Mouse (Mus musculus): ENCODE results near the gene Irf3. TPM values are rescaled to one million over a fixed set of nuclear protein-coding genes. Genes with fewer than 3 reads are reported as not detected.

Gene Irf3
- total RNA-seq, 1 experiment: 45.9 TPM

DNA sequence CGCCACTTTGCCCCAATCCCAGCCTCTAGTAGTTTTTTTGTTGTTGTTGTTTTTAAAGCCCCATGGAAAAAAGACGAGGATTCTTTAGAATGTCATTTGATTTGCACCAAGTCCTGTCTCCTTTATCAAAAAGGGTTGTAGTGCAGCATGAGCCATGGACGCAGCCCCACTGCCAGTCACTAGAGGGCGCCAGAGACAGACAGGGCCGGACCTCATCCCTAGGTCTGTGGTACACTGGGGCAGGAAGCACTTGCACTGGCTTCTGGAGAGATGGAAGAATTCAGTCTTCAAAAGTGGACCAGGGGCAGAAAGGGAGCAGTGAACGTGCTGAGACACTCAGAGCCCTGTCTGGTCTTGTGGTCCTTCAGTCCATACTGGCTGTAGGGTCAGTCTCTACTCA lies 14.4 kb upstream of the Irf3 start:
- no peak for TF ChIP-seq HCFC1 (IDR thresholded peaks at IDR 0.05; ENCODE audit: borderline replicate concordance, insufficient read depth, low read length)
- TF ChIP-seq ZNF384 (IDR thresholded peaks at IDR 0.05; ENCODE audit: low read depth, low read length): no peak
- no peak for TF ChIP-seq MAFK (IDR thresholded peaks at IDR 0.05; ENCODE audit: insufficient read depth, low read depth, low read length)
- TF ChIP-seq ZC3H11A (IDR thresholded peaks at IDR 0.05; ENCODE audit: borderline replicate concordance, low read depth, low read length): peak; percentile 5; the same call in 1 of the 2 replicates
- Histone ChIP-seq H3K27ac (ENCODE audit: insufficient read depth, low read depth, low read length, poor library complexity, severe bottlenecking) (no peak overlapping the region), H3K4me3 (ENCODE audit: insufficient read depth in 1 of 2, low read depth in 1 of 2, low read length in 2 of 2, poor library complexity in 1 of 2, severe bottlenecking in 1 of 2) (no peak overlapping the region), H3K4me1 (ENCODE audit: control insufficient read depth in 2 of 2, insufficient read depth in 2 of 2, low read length in 2 of 2, poor library complexity in 1 of 2) (peaks cover 2 to 14% of the 10 kb centered on the region in 2 experiments; a peak in 2 of 4 replicates), H3K9me3 (ENCODE audit: control insufficient read depth, insufficient read depth, low read depth, low read length) (no peaks in the 10 kb centered on the region), H3K36me3 (ENCODE audit: control insufficient read depth, insufficient read depth, low read length, poor library complexity, severe bottlenecking) (peaks cover 47% of the 10 kb centered on the region), H3K9ac (ENCODE audit: insufficient read depth, low read depth, low read length, poor library complexity, severe bottlenecking) (peak overlapping the region; percentile 34; the same call in 1 of the 2 replicates)
- in situ Hi-C loops (cut with MboI; ENCODE audit: low sequenced_read_pairs in 2 of 2, unreplicated experiment in 2 of 2): no loop called here
- DNase-seq (ENCODE audit: low read depth, low spot score): no peak

DNA sequence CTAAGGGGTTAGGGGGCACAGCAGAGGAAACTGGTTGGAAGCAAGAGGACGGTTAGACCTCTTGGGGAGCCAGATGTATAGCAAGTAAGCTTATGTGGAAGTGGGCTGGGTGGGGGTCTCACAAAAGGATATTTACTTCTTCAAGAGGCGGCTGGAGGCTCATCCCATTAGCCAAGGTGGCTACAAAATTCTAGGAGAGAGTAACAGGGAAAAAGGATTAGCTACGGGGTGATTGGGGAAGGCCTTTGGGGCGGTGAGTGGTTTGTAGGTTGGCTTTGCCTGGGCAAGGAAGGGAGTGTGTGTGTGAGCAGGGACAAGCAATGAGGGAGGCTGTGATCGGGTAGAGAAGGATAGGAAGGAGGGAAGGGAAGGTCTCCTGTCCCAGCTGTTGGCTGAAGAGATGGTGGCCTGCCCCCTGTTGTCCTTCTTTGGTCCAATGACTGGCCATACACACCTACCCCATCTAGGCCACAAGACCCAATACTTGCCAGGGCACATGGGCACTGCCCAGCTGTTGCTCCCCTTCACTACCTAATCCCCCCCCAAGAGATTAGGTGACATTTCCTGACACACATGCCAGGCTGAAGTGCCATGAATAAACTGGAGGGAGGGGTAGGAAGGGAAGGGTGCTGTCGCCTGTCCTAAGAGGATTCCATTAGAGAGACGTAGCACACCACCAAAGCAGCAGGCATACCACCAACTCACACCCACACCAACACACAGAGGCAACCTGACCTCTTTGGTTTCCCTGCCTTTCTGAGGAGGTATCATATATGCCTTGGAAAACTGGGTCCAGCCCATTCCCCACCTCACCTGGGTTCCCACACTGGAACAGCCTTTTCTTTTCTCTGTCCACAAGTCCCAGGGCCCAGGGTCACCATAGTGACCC lies 13.3 kb upstream of the Irf3 start:
- no peak for TF ChIP-seq HCFC1 (IDR thresholded peaks at IDR 0.05; ENCODE audit: borderline replicate concordance, insufficient read depth, low read length)
- no peak for TF ChIP-seq ZC3H11A (IDR thresholded peaks at IDR 0.05; ENCODE audit: borderline replicate concordance, low read depth, low read length)
- no peak for TF ChIP-seq CHD2 (IDR thresholded peaks at IDR 0.05; ENCODE audit: low read depth, low read length)
- TF ChIP-seq ZNF384 (IDR thresholded peaks at IDR 0.05; ENCODE audit: low read depth, low read length): no peak
- TF ChIP-seq MAFK (IDR thresholded peaks at IDR 0.05; ENCODE audit: insufficient read depth, low read depth, low read length): no peak
- Histone ChIP-seq H3K36me3 (ENCODE audit: control insufficient read depth, insufficient read depth, low read length, poor library complexity, severe bottlenecking) (peaks cover 41% of the 10 kb centered on the region), H3K4me1 (ENCODE audit: control insufficient read depth in 2 of 2, insufficient read depth in 2 of 2, low read length in 2 of 2, poor library complexity in 1 of 2) (peaks cover 3 to 14% of the 10 kb centered on the region in 2 experiments; a peak in 3 of 4 replicates), H3K9me3 (ENCODE audit: control insufficient read depth, insufficient read depth, low read depth, low read length) (no peaks in the 10 kb centered on the region), H3K27ac (ENCODE audit: insufficient read depth, low read depth, low read length, poor library complexity, severe bottlenecking) (0 out of 2 replicates have a peak overlapping the region, but pooled peaks have one; percentile 4), H3K4me3 (ENCODE audit: insufficient read depth in 1 of 2, low read depth in 1 of 2, low read length in 2 of 2, poor library complexity in 1 of 2, severe bottlenecking in 1 of 2) (peak overlapping the region; percentile 19 to 95; a peak in 2 of 4 replicates), H3K9ac (ENCODE audit: insufficient read depth, low read depth, low read length, poor library complexity, severe bottlenecking) (peak overlapping the region; percentile 34; the same call in 1 of the 2 replicates)
- in situ Hi-C loops (cut with MboI; ENCODE audit: low sequenced_read_pairs in 2 of 2, unreplicated experiment in 2 of 2): no loop called here
- no peak for DNase-seq (ENCODE audit: low read depth, low spot score)

DNA sequence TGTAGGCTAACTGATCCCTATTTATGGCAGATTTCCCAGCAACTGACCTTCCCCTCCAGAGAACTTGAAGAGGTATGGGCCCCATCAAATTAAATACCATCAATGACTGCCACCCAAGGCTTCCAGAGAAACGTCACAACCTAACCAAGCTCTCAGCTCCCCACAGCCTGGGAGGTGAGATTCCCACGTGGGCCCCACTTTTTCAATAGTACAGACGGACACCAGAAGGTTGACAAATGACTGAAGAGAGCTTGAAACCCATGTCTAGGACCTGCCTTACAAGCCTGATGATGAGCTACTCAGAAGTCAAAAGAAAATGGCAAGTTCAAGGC lies 12.6 kb upstream of the Irf3 start:
- H3K36me3 ChIP-seq (ENCODE audit: control insufficient read depth, insufficient read depth, low read length, poor library complexity, severe bottlenecking): peaks cover 37% of the 10 kb centered on the region
- peaks cover 3 to 16% of the 10 kb centered on the region in 2 experiments; a peak in 3 of 4 replicates for H3K4me1 ChIP-seq (ENCODE audit: control insufficient read depth in 2 of 2, insufficient read depth in 2 of 2, low read length in 2 of 2, poor library complexity in 1 of 2)
- TF ChIP-seq ZNF384 (IDR thresholded peaks at IDR 0.05; ENCODE audit: low read depth, low read length) (no peak), MAFK (IDR thresholded peaks at IDR 0.05; ENCODE audit: insufficient read depth, low read depth, low read length) (no peak), CHD2 (IDR thresholded peaks at IDR 0.05; ENCODE audit: low read depth, low read length) (no peak), ZC3H11A (IDR thresholded peaks at IDR 0.05; ENCODE audit: borderline replicate concordance, low read depth, low read length) (no peak), HCFC1 (IDR thresholded peaks at IDR 0.05; ENCODE audit: borderline replicate concordance, insufficient read depth, low read length) (no peak)
- DNase-seq (ENCODE audit: low read depth, low spot score): no peak
- peak overlapping the region; percentile 99; the same call in 1 of the 2 replicates for H3K9ac ChIP-seq (ENCODE audit: insufficient read depth, low read depth, low read length, poor library complexity, severe bottlenecking)
- H3K9me3 ChIP-seq (ENCODE audit: control insufficient read depth, insufficient read depth, low read depth, low read length): no peaks in the 10 kb centered on the region
- in situ Hi-C loops (cut with MboI; ENCODE audit: low sequenced_read_pairs in 2 of 2, unreplicated experiment in 2 of 2): no loop called here
- H3K27ac ChIP-seq (ENCODE audit: insufficient read depth, low read depth, low read length, poor library complexity, severe bottlenecking): no peak overlapping the region
- peak overlapping the region; percentile 88 to 95; a peak in 3 of 4 replicates for H3K4me3 ChIP-seq (ENCODE audit: insufficient read depth in 1 of 2, low read depth in 1 of 2, low read length in 2 of 2, poor library complexity in 1 of 2, severe bottlenecking in 1 of 2)

DNA sequence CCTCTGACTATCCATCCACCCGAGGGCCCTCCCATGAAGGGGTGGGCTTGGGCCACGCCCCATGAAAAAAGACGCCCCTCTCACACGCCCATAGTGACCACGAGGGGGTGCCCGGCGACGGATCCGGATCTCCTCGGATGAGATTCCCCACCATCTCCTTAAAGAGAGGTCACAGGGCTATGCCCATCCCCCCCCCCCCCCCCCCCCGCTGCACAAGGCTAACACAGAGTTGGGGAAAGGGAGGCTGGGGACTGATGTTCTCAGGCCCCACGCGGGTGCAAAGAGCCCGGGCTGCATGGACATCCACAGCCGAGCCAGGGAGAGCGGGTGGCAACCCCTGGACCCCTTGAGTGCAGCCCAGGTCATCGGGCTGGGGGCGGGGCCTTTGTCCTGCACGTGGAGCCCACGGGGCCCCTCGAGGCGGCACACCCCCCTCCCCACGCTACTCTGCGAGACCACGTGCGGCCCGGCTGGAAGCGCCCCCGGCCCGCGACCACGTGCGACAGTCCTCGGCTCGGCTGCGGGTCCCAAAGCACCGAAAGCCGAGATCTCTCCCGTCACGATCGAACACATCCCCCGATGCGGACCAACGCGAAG lies 11.8 kb upstream of the Irf3 start:
- Histone ChIP-seq H3K9ac (ENCODE audit: insufficient read depth, low read depth, low read length, poor library complexity, severe bottlenecking) (peak overlapping the region; percentile 99), H3K4me3 (ENCODE audit: insufficient read depth in 1 of 2, low read depth in 1 of 2, low read length in 2 of 2, poor library complexity in 1 of 2, severe bottlenecking in 1 of 2) (peak overlapping the region; percentile 88 to 95), H3K36me3 (ENCODE audit: control insufficient read depth, insufficient read depth, low read length, poor library complexity, severe bottlenecking) (peaks cover 32% of the 10 kb centered on the region), H3K4me1 (ENCODE audit: control insufficient read depth in 2 of 2, insufficient read depth in 2 of 2, low read length in 2 of 2, poor library complexity in 1 of 2) (peaks cover 3 to 16% of the 10 kb centered on the region in 2 experiments; a peak in 3 of 4 replicates), H3K27ac (ENCODE audit: insufficient read depth, low read depth, low read length, poor library complexity, severe bottlenecking) (peak overlapping the region; percentile 92), H3K9me3 (ENCODE audit: control insufficient read depth, insufficient read depth, low read depth, low read length) (no peaks in the 10 kb centered on the region)
- no peak for DNase-seq (ENCODE audit: low read depth, low spot score)
- TF ChIP-seq MAFK (IDR thresholded peaks at IDR 0.05; ENCODE audit: insufficient read depth, low read depth, low read length) (no peak), CHD2 (IDR thresholded peaks at IDR 0.05; ENCODE audit: low read depth, low read length) (peak; percentile 46; the same call in 1 of the 2 replicates), ZNF384 (IDR thresholded peaks at IDR 0.05; ENCODE audit: low read depth, low read length) (no peak), ZC3H11A (IDR thresholded peaks at IDR 0.05; ENCODE audit: borderline replicate concordance, low read depth, low read length) (no peak), HCFC1 (IDR thresholded peaks at IDR 0.05; ENCODE audit: borderline replicate concordance, insufficient read depth, low read length) (peak; percentile 60; the same call in 1 of the 2 replicates)
- in situ Hi-C loops (cut with MboI; ENCODE audit: low sequenced_read_pairs in 2 of 2, unreplicated experiment in 2 of 2): no loop called here
